Mouse (Mus musculus) limb, embryonic 12.5 days (tissue): ENCODE data around the gene Ick. TPM values are rescaled to one million over a fixed set of nuclear protein-coding genes. Genes with fewer than 3 reads are reported as not detected.
"Not testable (repeated sequence)": the region's sequence is repeated elsewhere in the genome, so short reads cannot be mapped to it uniquely, and the experiment has no call there.

Experiments
- ATAC-seq: fragments of 200-750 bp; cut with Nextera tagmentation; 2 replicates; pipeline ENCODE4 v1.8.0; 2017; ENCODE audit warnings: low read depth, moderate TSS enrichment; ENCODE audit not compliant: insufficient number of reproducible peaks, insufficient read depth, low FRiP score, low TSS enrichment
- H3K27ac ChIP-seq: fragments of 300-500 bp; sonication (generic); 2 replicates; pipeline ENCODE4 v1.5.1; 2016; ENCODE audit warnings: mild to moderate bottlenecking, moderate library complexity
- H3K27me3 ChIP-seq: fragments of 300-500 bp; sonication (generic); 2 replicates; pipeline ENCODE4 v1.6.1; 2016; ENCODE audit warnings: mild to moderate bottlenecking, moderate library complexity
- H3K36me3 ChIP-seq: fragments of 300-500 bp; sonication (generic); 2 replicates; pipeline ENCODE4 v1.6.1; 2016; ENCODE audit warnings: mild to moderate bottlenecking, moderate library complexity
- H3K4me1 ChIP-seq: fragments of 300-500 bp; sonication (generic); replicated peaks from 2 replicates; pipeline ENCODE4 v1.6.1; 2016
- H3K4me2 ChIP-seq: fragments of 300-500 bp; sonication (generic); 2 replicates; pipeline ENCODE4 v1.6.1; 2016; ENCODE audit warnings: mild to moderate bottlenecking, moderate library complexity
- H3K4me3 ChIP-seq: fragments of 300-500 bp; sonication (generic); replicated peaks from 2 replicates; pipeline ENCODE4 v1.5.1; 2016; ENCODE audit warnings: mild to moderate bottlenecking
- H3K9ac ChIP-seq: fragments of 300-500 bp; sonication (generic); replicated peaks from 2 replicates; pipeline ENCODE4 v1.6.1; 2016; ENCODE audit warnings: mild to moderate bottlenecking, moderate library complexity
- H3K9me3 ChIP-seq: fragments of 300-500 bp; sonication (generic); 2 replicates; pipeline ENCODE4 v1.6.1; 2016; ENCODE audit warnings: mild to moderate bottlenecking, moderate library complexity
- WGBS: fragments of 180-500 bp; shearing (Covaris S2); methylation state at CpG from one replicate; pipeline ENCODE4 v1.1.7; 2016; 5-methylcytosine and 5-hydroxymethylcytosine counted together
- polyA plus RNA-seq: library from polyadenylated mRNA; unstranded; fragments of >200 nt; fragmentation: Nextera tagmentation; extraction: Ambion mirVana; gene quantifications from 2 replicates; pipeline ENCODE4 v1.2.1, GENCODE M21; 2016

The Ick gene
- polyA plus RNA-seq: 35.1 and 37.8 TPM in 2 replicates

DNA sequence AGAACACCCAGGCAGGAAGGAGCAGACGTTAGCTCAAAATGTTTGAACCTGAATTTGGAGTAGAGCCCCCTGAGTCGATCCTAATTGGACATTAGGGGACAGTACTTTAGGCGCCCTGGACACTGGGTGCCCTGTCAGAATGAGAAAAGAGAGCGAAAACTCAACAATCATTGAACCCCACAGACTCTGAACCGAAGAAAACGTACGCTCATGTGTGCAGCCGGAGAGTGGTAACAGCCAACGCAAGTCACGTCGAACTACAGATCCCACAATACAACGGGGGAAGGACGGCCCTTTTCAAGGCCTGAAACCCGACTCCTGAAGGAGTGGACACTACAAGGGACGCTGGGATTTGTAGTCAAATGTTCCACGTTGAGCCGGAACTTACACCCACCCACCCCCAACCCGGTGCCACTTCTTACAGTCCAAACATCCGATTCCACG is at the start of gene Ick, which contains the start of gene Fbxo9:
Gene Ick (plus strand): TSS at position 397 of the 444 bp plus-strand sequence.
Gene Fbxo9 (minus strand): TSS at position 270 of the 444 bp plus-strand sequence.
- Histone ChIP-seq H3K9ac (peak within 1 kb of the TSS; percentile 92), H3K4me3 (peak within 1 kb of the TSS; percentile 90), H3K9me3 (no peaks in the 10 kb centered on the region), H3K4me2 (peak within 1 kb of the TSS; percentile 79), H3K36me3 (peaks cover 8% of the 10 kb centered on the region), H3K27me3 (no peaks in the 10 kb centered on the region), H3K27ac (peak within 1 kb of the TSS; percentile 95), H3K4me1 (peaks cover 22% of the 10 kb centered on the region)
- ATAC-seq: peak; percentile 90
- WGBS: under 1% methylated on average over 20 of the region's 20 CpGs

DNA sequence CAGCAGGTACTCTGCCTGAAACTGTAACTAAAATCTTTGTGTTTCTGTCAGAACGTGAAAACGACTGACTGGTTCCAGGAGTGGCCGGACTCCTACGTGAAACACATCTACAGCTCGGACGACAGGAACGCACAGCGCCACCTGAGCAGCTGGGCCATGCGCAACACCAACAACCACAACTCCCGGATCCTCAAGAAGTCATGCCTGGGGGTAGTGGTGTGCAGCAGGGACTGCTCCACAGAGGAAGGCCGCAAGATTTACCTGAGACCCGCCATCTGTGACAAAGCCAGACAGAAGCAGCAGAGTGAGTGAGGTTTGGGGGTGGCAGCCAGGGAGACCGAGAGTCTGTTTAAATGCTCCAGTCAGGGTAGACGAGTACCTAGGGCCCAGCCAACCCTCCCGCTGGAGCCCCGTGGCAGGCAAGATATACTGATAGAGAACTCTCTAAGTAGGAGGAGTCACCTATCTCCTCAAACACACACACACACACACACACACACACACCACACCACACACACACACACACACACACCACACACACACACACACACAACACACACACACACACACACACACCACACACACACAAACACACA is 49.4 kb upstream of the Ick start:
- Histone ChIP-seq H3K27me3 (no peaks in the 10 kb centered on the region), H3K36me3 (no peaks in the 10 kb centered on the region), H3K9me3 (no peaks in the 10 kb centered on the region), H3K27ac (no peak overlapping the region), H3K4me3 (no peak overlapping the region), H3K4me2 (no peak overlapping the region), H3K9ac (no peak overlapping the region), H3K4me1 (0 out of 2 replicates have a peak, but pooled peaks cover 9% of the 10 kb centered on the region)
- 82% methylated on average over 16 of the region's 16 CpGs for WGBS
- ATAC-seq: no peak

DNA sequence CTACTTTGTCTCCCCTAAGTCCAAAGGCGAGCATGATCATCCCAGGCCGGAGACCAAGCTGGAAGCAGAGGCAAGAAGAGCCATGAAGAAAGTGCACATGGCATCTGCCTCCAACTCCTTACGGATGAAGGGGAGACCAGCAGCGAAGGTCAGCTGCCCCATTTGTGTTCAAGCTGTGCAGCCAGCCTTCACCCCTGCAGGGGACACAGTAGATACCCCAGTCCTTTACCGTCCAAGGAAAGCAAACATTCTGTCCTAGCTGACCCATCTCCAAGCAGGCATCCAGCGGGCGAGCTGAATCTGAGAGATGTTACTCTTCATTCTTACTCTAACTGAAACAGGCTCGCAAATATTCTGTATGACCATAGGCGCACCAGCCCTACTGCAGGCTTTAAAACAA is 46.6 kb upstream of the Ick start:
- 0 out of 2 replicates have a peak, but pooled peaks cover 11% of the 10 kb centered on the region for H3K4me1 ChIP-seq
- no peak overlapping the region for H3K4me2 ChIP-seq
- no peaks in the 10 kb centered on the region for H3K27me3 ChIP-seq
- no peak overlapping the region for H3K9ac ChIP-seq
- H3K36me3 ChIP-seq: no peaks in the 10 kb centered on the region
- H3K4me3 ChIP-seq: no peak overlapping the region
- no peaks in the 10 kb centered on the region for H3K9me3 ChIP-seq
- H3K27ac ChIP-seq: no peak overlapping the region
- no peak for ATAC-seq
- WGBS: 85% methylated on average over 9 of the region's 9 CpGs

DNA sequence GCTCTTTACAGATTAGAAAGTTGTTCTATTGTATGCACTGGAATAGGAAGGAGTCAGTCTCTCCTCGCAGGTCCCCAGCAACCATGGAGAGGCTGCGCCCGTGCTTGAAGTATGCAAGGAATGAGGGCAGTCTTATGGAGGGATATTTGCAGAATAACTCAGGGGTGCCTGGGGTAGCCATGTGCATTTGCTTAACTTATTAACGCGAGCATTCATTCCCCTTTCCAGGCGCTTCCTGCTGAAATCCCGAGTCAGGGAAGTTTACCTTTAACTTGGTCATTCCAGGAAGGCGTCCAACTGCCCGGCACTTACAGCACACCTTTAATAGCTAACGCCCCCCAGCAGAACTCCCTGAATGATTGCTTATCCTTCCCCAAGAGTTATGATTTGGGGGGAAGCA is 44.9 kb upstream of the Ick start:
- H3K4me2 ChIP-seq: peak overlapping the region; percentile 23
- no peak for ATAC-seq
- no peak overlapping the region for H3K4me3 ChIP-seq
- H3K27ac ChIP-seq: no peak overlapping the region
- H3K36me3 ChIP-seq: no peaks in the 10 kb centered on the region
- H3K9me3 ChIP-seq: no peaks in the 10 kb centered on the region
- 0 out of 2 replicates have a peak, but pooled peaks cover 11% of the 10 kb centered on the region for H3K4me1 ChIP-seq
- no peak overlapping the region for H3K9ac ChIP-seq
- WGBS: 52% methylated on average over 10 of the region's 10 CpGs
- no peaks in the 10 kb centered on the region for H3K27me3 ChIP-seq

DNA sequence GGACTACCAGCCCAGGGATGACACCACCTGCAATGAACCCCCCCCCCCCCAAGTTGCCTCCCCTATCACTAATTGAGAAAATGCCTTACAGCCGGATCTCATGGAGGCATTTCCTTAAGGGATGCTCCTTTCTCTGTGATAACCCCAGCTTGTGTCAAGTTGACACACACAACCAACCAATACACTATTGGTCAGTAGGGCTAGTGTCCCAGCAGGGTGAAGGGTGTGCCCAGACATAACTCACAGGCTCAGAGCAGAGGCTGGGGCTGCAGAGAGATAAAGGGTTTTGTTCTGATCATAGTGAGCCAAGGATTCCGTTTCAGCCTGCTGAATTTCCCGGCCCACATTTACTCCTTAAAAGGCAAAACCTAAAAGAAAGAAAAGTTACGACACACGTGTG is 38.5 kb upstream of the Ick start:
- peaks cover 6% of the 10 kb centered on the region; the same call in 1 of the 2 replicates for H3K4me1 ChIP-seq
- WGBS: 61% methylated on average over 5 of the region's 5 CpGs
- H3K36me3 ChIP-seq: no peaks in the 10 kb centered on the region
- no peaks in the 10 kb centered on the region for H3K9me3 ChIP-seq
- H3K4me2 ChIP-seq: no peak overlapping the region
- ATAC-seq: no peak
- H3K27ac ChIP-seq: no peak overlapping the region
- no peak overlapping the region for H3K4me3 ChIP-seq
- no peak overlapping the region for H3K9ac ChIP-seq
- no peaks in the 10 kb centered on the region for H3K27me3 ChIP-seq

DNA sequence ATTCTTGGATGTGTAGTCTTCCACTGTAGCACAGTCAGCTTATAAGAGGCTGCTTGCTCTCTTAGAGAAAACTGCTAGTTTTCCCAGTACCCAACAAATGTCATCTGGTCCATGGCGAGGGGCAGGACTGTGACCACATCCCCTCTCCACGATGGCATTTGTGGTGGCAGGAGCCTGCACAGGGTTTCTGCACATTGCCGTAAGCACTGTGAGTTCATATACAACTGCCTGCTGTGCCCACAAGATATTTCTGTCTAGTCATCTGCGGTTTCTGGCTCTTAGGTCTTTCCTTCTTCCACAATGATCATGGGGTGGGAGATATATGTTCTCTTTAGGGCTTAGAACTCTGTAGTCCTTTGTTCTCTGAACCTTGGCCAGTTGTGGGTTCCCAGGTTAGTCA is 37.4 kb upstream of the Ick start:
- Histone ChIP-seq H3K4me1 (peaks cover 6% of the 10 kb centered on the region; the same call in 1 of the 2 replicates), H3K27ac (no peak overlapping the region), H3K36me3 (no peaks in the 10 kb centered on the region), H3K4me2 (no peak overlapping the region), H3K4me3 (no peak overlapping the region), H3K9me3 (no peaks in the 10 kb centered on the region), H3K9ac (no peak overlapping the region), H3K27me3 (no peaks in the 10 kb centered on the region)
- WGBS: 90% methylated on average over 4 of the region's 4 CpGs
- no peak for ATAC-seq

DNA sequence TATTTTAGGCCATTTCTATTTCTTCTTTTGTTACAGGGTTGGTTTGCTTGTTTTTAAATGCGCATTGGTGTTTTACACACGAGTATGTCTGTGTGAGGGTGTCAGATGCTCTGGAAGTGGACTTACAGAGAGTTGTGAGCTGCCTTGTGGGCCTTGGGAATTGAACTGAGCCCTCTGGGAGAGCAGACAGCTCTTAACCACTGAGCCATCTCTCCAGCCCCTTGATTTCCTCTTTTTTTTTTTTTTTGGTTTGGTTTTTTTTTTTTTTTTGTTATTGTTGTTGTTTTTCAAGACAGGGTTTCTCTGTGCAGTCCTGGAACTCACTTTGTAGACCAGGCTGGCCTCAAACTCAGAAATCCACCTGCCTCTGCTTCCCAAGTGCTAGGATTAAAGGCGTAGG is 35.7 kb upstream of the Ick start:
- H3K4me1 ChIP-seq: not testable (repeated sequence)

DNA sequence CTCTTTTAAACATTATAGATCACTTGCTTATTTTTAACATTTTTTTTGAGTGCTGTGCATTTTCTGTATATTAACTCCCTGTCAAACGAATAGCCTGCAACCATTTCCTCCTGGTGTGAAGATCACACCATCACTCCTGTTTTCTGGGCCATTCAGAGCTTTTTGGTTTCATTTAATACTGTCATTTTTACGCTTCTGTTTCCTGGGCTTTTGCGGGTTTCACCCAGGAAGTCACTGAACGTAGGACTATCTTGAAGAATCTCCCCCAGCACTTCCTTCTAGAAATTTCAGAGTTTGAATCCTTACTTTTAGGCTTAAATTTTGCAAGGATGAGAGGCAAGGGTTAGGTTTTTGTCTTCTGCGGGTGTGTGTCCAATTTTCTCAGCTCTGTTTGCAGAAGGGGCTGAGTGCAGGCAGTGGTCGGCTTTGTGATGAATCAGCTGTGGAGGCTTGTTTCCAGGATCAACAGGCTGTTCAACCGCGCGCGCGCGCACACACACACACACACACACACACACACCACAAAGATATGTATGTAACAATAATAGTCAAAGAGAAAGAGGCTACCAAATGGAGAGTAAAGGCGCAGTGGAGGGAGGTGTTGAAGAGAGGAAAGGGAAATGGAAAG is 35.2 kb upstream of the Ick start:
- H3K4me1 ChIP-seq: peaks cover 6% of the 10 kb centered on the region; the same call in 1 of the 2 replicates
- no peaks in the 10 kb centered on the region for H3K27me3 ChIP-seq
- H3K36me3 ChIP-seq: no peaks in the 10 kb centered on the region
- H3K4me2 ChIP-seq: no peak overlapping the region
- H3K9me3 ChIP-seq: no peaks in the 10 kb centered on the region
- no peak for ATAC-seq
- H3K4me3 ChIP-seq: no peak overlapping the region
- 93% methylated on average over 13 of the region's 13 CpGs for WGBS
- H3K9ac ChIP-seq: no peak overlapping the region
- H3K27ac ChIP-seq: no peak overlapping the region

More for the DNA sequence above, 35.7 kb upstream of the Ick start:
- 86% methylated on average over 3 of the region's 3 CpGs for WGBS
- H3K4me3 ChIP-seq, H3K27me3 ChIP-seq, H3K9me3 ChIP-seq, H3K9ac ChIP-seq, ATAC-seq, H3K27ac ChIP-seq, H3K36me3 ChIP-seq, H3K4me2 ChIP-seq: not testable (repeated sequence)

DNA sequence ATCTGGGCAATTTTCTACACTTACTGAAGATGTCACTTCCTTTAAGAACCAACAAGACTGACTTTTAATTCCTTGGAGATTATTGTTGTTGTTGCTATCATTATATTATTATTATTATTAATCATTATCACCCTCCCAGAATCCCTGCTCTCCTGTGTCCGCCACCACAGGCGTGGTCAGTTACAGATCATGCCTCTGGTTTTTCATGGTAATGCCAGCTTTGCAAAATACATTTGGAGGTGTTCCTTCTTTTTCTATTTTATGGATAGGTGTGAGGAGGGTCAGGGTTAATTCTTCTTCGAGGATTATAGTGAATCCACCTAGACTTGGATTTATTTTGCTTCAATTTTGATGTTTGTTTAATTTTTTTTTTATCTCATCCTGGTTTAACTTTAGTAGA is 33.7 kb upstream of the Ick start:
- Histone ChIP-seq H3K36me3 (peaks cover 2% of the 10 kb centered on the region; the same call in 1 of the 2 replicates), H3K27me3 (no peaks in the 10 kb centered on the region), H3K9ac (no peak overlapping the region), H3K4me2 (no peak overlapping the region), H3K27ac (no peak overlapping the region), H3K4me1 (peaks cover 6% of the 10 kb centered on the region; the same call in 1 of the 2 replicates), H3K9me3 (no peaks in the 10 kb centered on the region), H3K4me3 (no peak overlapping the region)
- 92% methylated on average over 3 of the region's 3 CpGs for WGBS
- no peak for ATAC-seq

DNA sequence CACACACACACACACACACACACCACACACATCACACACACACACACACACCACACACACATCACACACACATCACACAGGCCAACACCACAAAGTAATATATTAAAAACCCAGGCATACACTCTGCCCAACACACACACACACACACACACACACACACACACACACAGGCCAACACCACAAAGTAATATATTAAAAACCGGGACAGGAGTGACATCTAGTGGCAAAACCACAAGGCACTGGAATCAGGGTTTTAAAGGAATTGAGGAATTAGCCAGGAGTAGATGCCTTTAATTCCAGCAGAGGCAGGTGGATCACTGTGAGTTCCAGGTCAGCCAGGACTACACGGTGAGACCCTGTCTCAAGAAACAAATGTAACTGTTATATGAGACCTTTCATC is 30.8 kb upstream of the Ick start:
- H3K27ac ChIP-seq: no peak overlapping the region
- 37% methylated on average over 2 of the region's 2 CpGs for WGBS
- peaks cover 21% of the 10 kb centered on the region for H3K36me3 ChIP-seq

DNA sequence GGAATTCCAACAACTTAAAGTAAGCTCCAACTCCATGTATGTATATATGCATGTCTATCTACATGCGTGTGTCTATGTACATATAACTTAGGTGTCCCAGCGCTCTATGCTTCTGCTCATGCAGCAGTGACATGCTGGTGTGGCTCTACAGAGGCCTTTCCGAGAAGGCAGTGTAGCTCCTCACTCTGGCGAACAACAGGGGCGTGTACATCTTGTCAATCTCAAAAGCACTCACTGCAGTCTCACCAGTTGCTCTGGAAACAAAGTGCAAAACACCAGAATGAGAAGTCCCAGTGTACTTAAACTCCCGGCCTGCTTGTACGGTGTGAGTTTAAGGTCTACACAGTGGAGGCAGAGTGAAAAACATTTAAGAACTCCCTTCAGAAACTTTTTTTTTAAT is 27.2 kb upstream of the Ick start:
- ATAC-seq: no peak
- WGBS: 91% methylated on average over 7 of the region's 7 CpGs
- peaks cover 55% of the 10 kb centered on the region for H3K36me3 ChIP-seq

More for the DNA sequence above, 30.8 kb upstream of the Ick start:
- H3K4me1 ChIP-seq: no peaks in the 10 kb centered on the region
- H3K27me3 ChIP-seq: no peaks in the 10 kb centered on the region
- no peaks in the 10 kb centered on the region for H3K9me3 ChIP-seq
- H3K4me3 ChIP-seq: no peak overlapping the region
- no peak overlapping the region for H3K9ac ChIP-seq
- no peak overlapping the region for H3K4me2 ChIP-seq
- ATAC-seq: no peak

More for the DNA sequence above, 27.2 kb upstream of the Ick start:
- no peak overlapping the region for H3K4me2 ChIP-seq
- no peaks in the 10 kb centered on the region for H3K9me3 ChIP-seq
- H3K27ac ChIP-seq: no peak overlapping the region
- H3K4me3 ChIP-seq: no peak overlapping the region
- no peak overlapping the region for H3K9ac ChIP-seq
- no peaks in the 10 kb centered on the region for H3K27me3 ChIP-seq
- H3K4me1 ChIP-seq: no peaks in the 10 kb centered on the region
